Mouse (Mus musculus) cerebellum, adult (tissue): ENCODE measurements at regions not wholly inside any gene's neighbourhood (a gene's known extent, or its start where the extent isn't known, plus 50 kb on each side); places are given as distances from the start of the nearest gene placed in this dataset.

Experiments
- ATAC-seq: cut with Nextera tagmentation; 2 replicates; pipeline ENCODE4 v1.9.2; 2017; ENCODE audit warnings: mild to moderate bottlenecking, moderate library complexity, mixed read lengths; ENCODE audit not compliant: insufficient number of reproducible peaks, low FRiP score, low TSS enrichment

- no peak for ATAC-seq
Observed at GRCm38 (mm10) chr5:91713020-91713419, 195.6 kb downstream of the Parm1 start.

GRCm38 (mm10) chr5:91709494-91710286 is 192.3 kb downstream of the Parm1 start:
- ATAC-seq = no peak

GRCm38 (mm10) chr5:91708149-91708548 is 190.7 kb downstream of the Parm1 start:
- no peak for ATAC-seq

- ATAC-seq = no peak
Observed at GRCm38 (mm10) chr5:91697075-91697474, 179.7 kb downstream of the Parm1 start.

- ATAC-seq = no peak
Observed at GRCm38 (mm10) chr5:91696532-91696931, 179.1 kb downstream of the Parm1 start.

- no peak for ATAC-seq
Observed at GRCm38 (mm10) chr5:91695632-91696031, 178.2 kb downstream of the Parm1 start.

- ATAC-seq = no peak
Observed at GRCm38 (mm10) chr5:91693277-91693676, 175.9 kb downstream of the Parm1 start.

- peak; percentile 29; the same call in 1 of the 2 replicates for ATAC-seq
Observed at GRCm38 (mm10) chr5:91692292-91692691, 174.9 kb downstream of the Parm1 start.

GRCm38 (mm10) chr5:91678727-91679126 is 161.3 kb downstream of the Parm1 start:
- no peak for ATAC-seq
